Mouse (Mus musculus): Measurements from ENCODE around the gene Osm. TPM values are rescaled to one million over a fixed set of nuclear protein-coding genes. Genes with fewer than 3 reads are reported as not detected.

Gene Osm
- total RNA-seq, 2 experiments from 2014 or later = not detected

GRCm38 (mm10) chr11:4202995-4203704, 33.1 kb upstream of the Osm start:
- intact Hi-C loops (cut with DNase I) = no loop called here
- DNase-seq = no peak
- 0 out of 2 replicates have a peak overlapping the region, but pooled peaks have one; percentile 0 for H3K4me3 ChIP-seq
- H3K27ac ChIP-seq = peak overlapping the region; percentile 75
- no peak for TF ChIP-seq CTCF (IDR thresholded peaks at IDR 0.05)

GRCm38 (mm10) chr11:4203705-4204074, 32.5 kb upstream of the Osm start:
- Histone ChIP-seq H3K27ac (peak overlapping the region; percentile 75), H3K4me3 (0 out of 2 replicates have a peak overlapping the region, but pooled peaks have one; percentile 0)
- no peak for TF ChIP-seq CTCF (IDR thresholded peaks at IDR 0.05)
- DNase-seq = peak; percentile 83
- intact Hi-C loops (cut with DNase I) = no loop called here

- no peak for TF ChIP-seq CTCF (IDR thresholded peaks at IDR 0.05)
- intact Hi-C loops (cut with DNase I) = no loop called here
- Histone ChIP-seq H3K27ac (peak overlapping the region; percentile 59), H3K4me3 (no peak overlapping the region)
- no peak for DNase-seq
Measured at GRCm38 (mm10) chr11:4205097-4205655, 31.0 kb upstream of the Osm start.

GRCm38 (mm10) chr11:4205951-4206350, 30.3 kb upstream of the Osm start:
- no peak for TF ChIP-seq CTCF (IDR thresholded peaks at IDR 0.05)
- DNase-seq = no peak
- no peak overlapping the region for H3K4me3 ChIP-seq
- H3K27ac ChIP-seq = peak overlapping the region; percentile 59
- intact Hi-C loops (cut with DNase I) = no loop called here

GRCm38 (mm10) chr11:4206563-4206962, 29.7 kb upstream of the Osm start:
- no peak for TF ChIP-seq CTCF (IDR thresholded peaks at IDR 0.05)
- intact Hi-C loops (cut with DNase I) = no loop called here
- Histone ChIP-seq H3K4me3 (no peak overlapping the region), H3K27ac (peak overlapping the region; percentile 59; the same call in 1 of the 2 replicates)
- DNase-seq = no peak

- H3K27ac ChIP-seq = no peak overlapping the region; the same call in 1 of the 2 replicates
- intact Hi-C loops (cut with DNase I) = no loop called here
- TF ChIP-seq CTCF (IDR thresholded peaks at IDR 0.05) = no peak
- H3K4me3 ChIP-seq = no peak overlapping the region
- DNase-seq = no peak
Measured at GRCm38 (mm10) chr11:4207655-4208054, 28.6 kb upstream of the Osm start.

GRCm38 (mm10) chr11:4209556-4209955, 26.7 kb upstream of the Osm start:
- H3K27ac ChIP-seq = no peak overlapping the region
- intact Hi-C loops (cut with DNase I) = no loop called here
- DNase-seq = no peak
- H3K4me3 ChIP-seq = no peak overlapping the region
- TF ChIP-seq CTCF (IDR thresholded peaks at IDR 0.05) = peak; percentile 46

- DNase-seq = no peak
- Histone ChIP-seq H3K27ac (no peak overlapping the region), H3K4me3 (no peak overlapping the region)
- intact Hi-C loops (cut with DNase I) = loop anchor here (10.0 kb wide), 1 partner anchor 46 kb away; the partner anchor contains the start of genes Ccdc157 and Sf3a1
- TF ChIP-seq CTCF (IDR thresholded peaks at IDR 0.05) = no peak
Measured at GRCm38 (mm10) chr11:4210786-4211185, 25.4 kb upstream of the Osm start.

GRCm38 (mm10) chr11:4213107-4213506, 23.1 kb upstream of the Osm start:
- TF ChIP-seq CTCF (IDR thresholded peaks at IDR 0.05) = no peak
- intact Hi-C loops (cut with DNase I) = loop anchor here (10.0 kb wide), 1 partner anchor 48 kb away; the partner anchor contains the start of genes Ccdc157 and Sf3a1
- Histone ChIP-seq H3K27ac (no peak overlapping the region), H3K4me3 (no peak overlapping the region)
- DNase-seq = no peak

GRCm38 (mm10) chr11:4214572-4214971, 21.6 kb upstream of the Osm start:
- no peak for TF ChIP-seq CTCF (IDR thresholded peaks at IDR 0.05)
- Histone ChIP-seq H3K27ac (0 out of 2 replicates have a peak overlapping the region, but pooled peaks have one; percentile 85), H3K4me3 (no peak overlapping the region)
- DNase-seq = no peak
- intact Hi-C loops (cut with DNase I) = loop anchor here (10.0 kb wide), 1 partner anchor 50 kb away; the partner anchor contains the start of genes Ccdc157 and Sf3a1

GRCm38 (mm10) chr11:4215061-4215460, 21.2 kb upstream of the Osm start:
- Histone ChIP-seq H3K27ac (peak overlapping the region; percentile 85), H3K4me3 (no peak overlapping the region)
- intact Hi-C loops (cut with DNase I) = loop anchor here (10.0 kb wide), 1 partner anchor 50 kb away; the partner anchor contains the start of genes Ccdc157 and Sf3a1
- no peak for TF ChIP-seq CTCF (IDR thresholded peaks at IDR 0.05)
- no peak for DNase-seq

GRCm38 (mm10) chr11:4216248-4217000, 19.8 kb upstream of the Osm start:
- no peak for TF ChIP-seq CTCF (IDR thresholded peaks at IDR 0.05)
- peak overlapping the region; percentile 85 for H3K27ac ChIP-seq
- intact Hi-C loops (cut with DNase I) = loop anchor here (10.0 kb wide), 1 partner anchor 52 kb away; the partner anchor contains the start of genes Ccdc157 and Sf3a1
- peak overlapping the region; percentile 34 for H3K4me3 ChIP-seq
- peak; percentile 59 for DNase-seq
